Mouse (Mus musculus): Measurements from ENCODE around the gene Bsn.

Gene Bsn

DNA sequence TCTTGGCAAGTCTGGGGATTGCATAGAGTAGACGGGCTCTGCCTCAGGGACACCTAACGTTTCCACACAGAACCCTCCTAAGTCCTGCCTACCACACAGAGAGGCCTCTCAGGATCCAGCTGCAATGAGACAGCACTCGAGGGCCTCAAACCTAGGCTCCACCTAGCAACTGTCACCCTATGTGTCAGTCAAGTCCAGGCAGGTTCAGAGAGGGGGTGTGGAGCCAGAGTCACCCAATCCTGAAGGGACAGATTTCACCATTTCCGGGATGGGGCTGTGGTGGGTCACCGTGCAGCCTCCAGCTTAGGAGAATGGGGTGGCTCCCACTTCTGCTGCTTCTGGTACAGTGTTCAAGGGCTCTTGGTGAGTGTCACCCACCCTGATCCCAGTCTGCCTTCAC lies 110.0 kb downstream of the Bsn start, which contains the start of gene Mst1:
Gene Mst1 (plus strand): TSS at position 269 of the 400 bp plus-strand sequence.
- in situ Hi-C loops (cut with MboI; ENCODE audit: low pct_unique_long_range_greater_than_20kb in 1 of 2, low sequenced_read_pairs in 2 of 2, unreplicated experiment in 1 of 2), result no loop called here

DNA sequence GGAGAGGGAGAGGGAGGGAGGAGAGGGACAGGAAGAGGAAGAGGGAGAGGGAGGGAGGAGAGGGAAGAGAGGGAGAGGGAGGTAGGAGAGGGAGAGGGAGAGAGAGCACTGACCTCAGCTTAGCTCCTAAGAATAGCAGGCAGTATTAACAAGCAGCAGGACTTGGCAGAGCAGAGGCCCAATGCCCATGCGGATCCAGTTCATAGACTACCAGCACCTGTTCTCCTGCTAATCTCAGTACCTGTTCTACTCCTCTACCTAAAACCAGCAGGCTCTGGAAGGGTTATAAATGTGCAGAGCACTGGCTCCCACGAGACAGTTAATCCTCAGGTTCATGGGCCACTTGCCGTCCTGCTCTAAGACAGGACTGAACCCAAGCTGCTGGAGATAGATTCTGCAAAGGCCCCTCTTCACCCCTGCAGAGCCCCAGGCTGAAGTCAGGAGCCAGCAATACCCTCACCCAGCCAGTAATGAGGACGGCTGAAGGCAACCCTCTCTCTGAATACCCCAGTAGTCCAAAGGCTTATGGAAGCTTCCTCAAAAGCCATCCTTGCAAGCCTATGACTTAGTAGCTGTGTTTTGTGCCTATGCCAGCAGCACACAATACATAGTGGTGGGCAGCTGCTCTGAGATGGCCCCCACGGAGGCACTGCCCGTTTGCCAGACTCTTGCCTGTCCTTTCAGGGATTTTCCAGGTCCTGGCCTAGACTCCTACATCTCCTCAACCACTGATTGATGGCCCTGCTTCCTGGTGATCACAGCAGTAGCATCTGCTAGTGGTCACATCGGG lies 116.8 kb downstream of the Bsn start:
- in situ Hi-C loops (cut with MboI; ENCODE audit: low pct_unique_long_range_greater_than_20kb in 1 of 2, low sequenced_read_pairs in 2 of 2, unreplicated experiment in 1 of 2), result no loop called here

DNA sequence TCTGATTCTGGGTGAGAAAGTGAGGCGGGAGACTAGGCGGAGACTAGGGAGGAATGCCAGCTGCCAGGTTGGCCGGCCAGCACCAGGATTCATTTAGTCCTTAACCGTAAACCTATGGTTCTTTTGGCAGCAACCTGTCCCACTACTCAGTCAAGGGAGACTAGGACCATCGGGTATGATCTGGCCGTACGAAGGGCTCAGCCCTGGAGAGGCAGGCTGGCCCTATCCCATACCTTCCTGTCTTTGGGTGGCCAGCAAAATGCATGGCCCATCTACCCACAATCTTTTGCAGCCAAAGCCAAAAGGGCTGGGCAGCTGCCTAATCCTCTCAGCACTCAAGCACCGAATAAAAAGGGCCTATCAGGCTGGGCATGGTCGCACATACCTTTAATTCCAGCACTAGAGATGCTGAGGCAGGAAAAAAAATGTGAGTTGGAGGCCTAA lies 117.7 kb downstream of the Bsn start:
- in situ Hi-C loops (cut with MboI; ENCODE audit: low pct_unique_long_range_greater_than_20kb in 1 of 2, low sequenced_read_pairs in 2 of 2, unreplicated experiment in 1 of 2), result no loop called here

DNA sequence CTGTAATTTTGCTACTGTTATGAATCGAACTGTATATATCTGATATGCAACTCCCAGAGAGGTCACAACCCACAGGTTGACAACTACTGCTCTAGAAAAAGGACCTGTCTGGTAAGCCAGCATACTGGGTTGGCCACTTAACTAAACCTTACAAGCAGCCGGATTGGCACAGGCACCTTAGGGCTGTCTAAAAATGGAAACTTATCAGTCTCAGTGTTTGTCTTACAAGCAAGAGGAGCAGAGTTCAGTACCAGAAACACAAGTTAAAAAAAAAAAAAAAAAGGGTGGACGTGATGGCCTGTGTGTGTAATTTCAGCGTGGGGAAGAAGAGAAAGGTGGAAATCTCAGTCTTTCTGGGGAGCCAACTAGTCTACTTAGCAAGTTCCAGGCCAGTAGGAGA lies 118.4 kb downstream of the Bsn start:
- in situ Hi-C loops (cut with MboI; ENCODE audit: low pct_unique_long_range_greater_than_20kb in 1 of 2, low sequenced_read_pairs in 2 of 2, unreplicated experiment in 1 of 2), result no loop called here

DNA sequence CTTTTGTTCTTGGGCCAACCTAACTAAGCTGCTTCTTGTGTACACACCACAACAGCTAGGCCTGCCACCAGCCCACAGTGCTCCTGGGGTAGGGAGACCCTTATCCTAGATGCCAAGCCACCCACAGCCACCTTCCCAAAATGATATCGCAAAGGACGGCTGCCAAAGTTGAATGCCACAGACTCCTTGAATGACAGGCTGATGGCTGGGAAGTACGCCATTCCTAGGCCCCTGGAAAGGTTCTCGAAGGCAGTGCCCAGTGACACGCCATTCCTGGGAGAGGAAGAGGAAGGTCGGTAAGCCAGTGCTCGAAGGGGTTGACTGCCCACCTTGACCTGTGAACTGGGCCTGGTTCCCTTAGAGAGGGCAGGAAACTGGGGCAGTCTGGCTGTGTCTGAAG lies 120.7 kb downstream of the Bsn start:
- in situ Hi-C loops (cut with MboI; ENCODE audit: low pct_unique_long_range_greater_than_20kb in 1 of 2, low sequenced_read_pairs in 2 of 2, unreplicated experiment in 1 of 2), result loop anchor here (5.0 kb wide), 1 partner anchor 167 kb away; no protein-coding TSS in a partner anchor

DNA sequence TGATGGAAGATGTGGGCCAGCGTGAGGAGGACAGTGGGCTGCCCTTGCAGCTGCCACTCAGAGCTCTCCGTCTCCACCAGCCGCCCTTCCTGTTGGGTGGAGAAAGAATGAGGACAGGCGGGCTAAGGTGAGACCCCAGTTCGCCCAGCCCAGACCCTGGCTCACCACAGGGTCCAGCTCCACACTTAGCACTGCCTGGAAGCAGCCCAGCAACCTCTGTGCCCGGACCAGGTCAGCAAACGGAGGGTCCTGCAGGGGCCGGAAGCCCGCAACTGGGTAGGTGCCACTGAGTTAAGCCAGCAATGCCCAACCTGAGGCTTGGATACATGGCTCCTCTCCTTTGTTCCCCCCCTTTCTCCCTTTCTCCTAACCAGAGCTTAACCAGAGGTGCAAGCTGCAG lies 121.2 kb downstream of the Bsn start:
- in situ Hi-C loops (cut with MboI; ENCODE audit: low pct_unique_long_range_greater_than_20kb in 1 of 2, low sequenced_read_pairs in 2 of 2, unreplicated experiment in 1 of 2), result loop anchor here (5.0 kb wide), 1 partner anchor 167 kb away; no protein-coding TSS in a partner anchor

DNA sequence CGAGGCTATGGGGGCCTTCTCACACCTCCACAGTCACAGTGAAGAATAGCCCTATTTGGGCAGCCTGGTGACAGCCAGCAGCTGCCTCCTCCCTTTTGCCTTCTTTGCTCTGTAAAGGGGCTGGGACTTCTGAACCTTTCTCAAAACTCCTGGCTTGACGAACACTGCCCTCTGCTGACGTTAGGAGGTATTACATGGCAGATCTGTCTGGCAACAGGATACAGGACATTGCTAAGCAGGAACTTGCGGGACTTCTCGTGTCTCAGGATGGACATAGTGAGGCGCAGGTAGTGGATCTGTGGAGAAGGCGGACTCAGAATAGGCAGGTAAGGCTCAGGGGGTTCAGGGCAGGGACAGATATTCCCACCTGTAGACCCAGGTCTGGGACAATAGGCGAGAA lies 122.3 kb downstream of the Bsn start:
- in situ Hi-C loops (cut with MboI; ENCODE audit: low pct_unique_long_range_greater_than_20kb in 1 of 2, low sequenced_read_pairs in 2 of 2, unreplicated experiment in 1 of 2), result loop anchor here (5.0 kb wide), 1 partner anchor 166 kb away; no protein-coding TSS in a partner anchor

DNA sequence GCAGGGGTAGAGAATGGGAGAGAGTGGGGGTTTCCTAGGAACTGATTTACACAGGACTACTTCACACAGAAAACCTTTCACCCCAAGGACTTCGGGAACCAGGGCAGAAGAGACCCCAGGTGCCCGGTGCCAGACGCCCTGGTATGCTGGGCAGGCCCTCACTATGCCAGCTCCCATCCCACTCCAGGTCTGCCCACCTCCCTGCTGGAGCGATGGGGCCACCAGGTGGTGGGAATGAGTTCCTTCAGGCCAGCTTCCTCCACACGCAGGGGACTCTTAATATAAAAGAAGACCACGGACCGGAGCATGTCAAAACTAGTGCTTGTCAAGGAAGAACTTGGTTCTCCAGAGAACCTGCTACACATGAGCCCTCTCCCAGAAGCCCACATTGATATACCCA lies 123.0 kb downstream of the Bsn start:
- in situ Hi-C loops (cut with MboI; ENCODE audit: low pct_unique_long_range_greater_than_20kb in 1 of 2, low sequenced_read_pairs in 2 of 2, unreplicated experiment in 1 of 2), result loop anchor here (5.0 kb wide), 1 partner anchor 165 kb away; no protein-coding TSS in a partner anchor

DNA sequence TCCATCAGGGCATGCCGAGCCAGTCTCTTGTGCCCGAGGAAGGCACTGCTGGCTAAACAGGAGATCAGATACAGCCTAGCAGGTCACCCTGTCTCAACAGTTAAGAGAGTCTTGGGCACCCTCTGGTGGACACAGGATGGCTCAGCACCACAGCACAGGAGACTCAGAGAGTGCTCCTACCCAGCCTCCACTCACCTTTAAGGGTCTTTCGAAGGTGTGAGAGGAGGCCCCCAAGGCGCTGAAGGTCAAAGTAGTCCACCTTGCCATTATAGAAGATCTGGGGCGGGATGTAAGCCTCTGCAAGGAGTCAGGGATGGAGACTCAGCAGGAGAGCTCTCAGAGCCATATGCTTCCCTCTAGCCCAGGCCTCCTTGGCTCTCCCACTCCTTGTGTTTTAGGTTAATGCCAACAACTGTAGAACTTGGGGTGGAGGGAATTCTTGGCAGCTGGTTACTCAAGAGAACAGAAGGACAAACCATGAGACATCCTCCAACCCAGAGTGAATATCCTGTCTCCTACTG lies 124.6 kb downstream of the Bsn start:
- in situ Hi-C loops (cut with MboI; ENCODE audit: low pct_unique_long_range_greater_than_20kb in 1 of 2, low sequenced_read_pairs in 2 of 2, unreplicated experiment in 1 of 2), result loop anchor here (5.0 kb wide), 1 partner anchor 163 kb away; no protein-coding TSS in a partner anchor

DNA sequence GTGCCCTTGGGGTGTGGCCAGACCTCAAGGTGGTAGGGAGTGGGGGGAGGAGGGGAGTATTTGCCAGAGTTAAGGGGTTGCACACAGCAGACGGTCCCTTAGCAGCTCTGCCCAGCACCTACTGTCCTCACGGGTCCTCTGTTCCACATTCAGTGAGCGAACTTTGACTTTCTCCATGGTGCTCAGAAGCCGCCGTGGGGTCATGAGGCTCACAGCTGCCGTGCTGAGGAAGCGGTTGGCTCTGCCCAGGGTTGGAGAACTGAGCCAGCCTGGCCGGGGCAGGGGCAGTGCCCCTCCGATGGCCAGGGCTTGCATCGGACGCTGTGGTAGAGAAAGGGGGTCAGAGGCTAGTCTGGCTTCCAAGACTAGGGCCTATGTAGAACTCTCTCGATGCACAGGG lies 126.8 kb downstream of the Bsn start:
- in situ Hi-C loops (cut with MboI; ENCODE audit: low pct_unique_long_range_greater_than_20kb in 1 of 2, low sequenced_read_pairs in 2 of 2, unreplicated experiment in 1 of 2), result no loop called here

DNA sequence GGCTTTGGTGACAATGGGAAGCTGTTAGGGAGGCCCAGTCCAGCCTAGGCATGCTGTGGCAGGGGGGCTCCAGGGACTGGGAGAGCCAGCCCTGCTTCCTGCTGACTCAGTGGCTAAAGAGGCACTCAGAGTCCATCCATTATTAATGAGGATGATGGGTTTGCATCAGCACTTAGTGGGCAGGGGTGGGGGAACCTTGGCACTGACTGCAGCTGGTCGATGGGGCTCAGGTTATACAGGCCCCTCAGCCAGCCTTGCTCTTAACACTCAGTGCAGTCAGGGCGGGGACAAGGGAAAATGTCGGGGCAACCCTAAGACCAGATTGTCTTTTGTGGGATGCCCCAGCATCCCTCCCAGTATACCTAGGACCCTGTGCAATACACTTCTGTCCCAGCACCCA lies 128.0 kb downstream of the Bsn start:
- in situ Hi-C loops (cut with MboI; ENCODE audit: low pct_unique_long_range_greater_than_20kb in 1 of 2, low sequenced_read_pairs in 2 of 2, unreplicated experiment in 1 of 2), result no loop called here

DNA sequence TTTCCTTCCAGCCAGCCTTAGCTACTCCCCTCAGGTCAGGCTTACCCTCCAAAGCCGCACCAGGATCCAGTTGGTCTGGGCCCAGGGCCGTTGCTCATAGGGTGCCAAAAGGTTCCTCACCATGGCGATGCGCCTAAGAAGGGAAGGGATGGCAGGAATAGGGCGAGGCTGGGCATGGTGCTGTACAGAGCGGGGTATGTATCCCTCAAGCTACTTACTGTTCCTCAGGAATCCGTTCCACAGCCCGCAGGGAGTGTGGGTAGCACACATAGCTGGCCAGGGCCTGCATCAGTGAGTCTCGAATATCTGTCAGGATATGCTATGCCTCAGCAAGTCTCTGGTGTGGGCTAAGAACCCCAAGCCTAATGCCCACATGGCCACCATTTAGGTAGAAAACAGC lies 131.9 kb downstream of the Bsn start:
- in situ Hi-C loops (cut with MboI; ENCODE audit: low pct_unique_long_range_greater_than_20kb in 1 of 2, low sequenced_read_pairs in 2 of 2, unreplicated experiment in 1 of 2), result no loop called here

DNA sequence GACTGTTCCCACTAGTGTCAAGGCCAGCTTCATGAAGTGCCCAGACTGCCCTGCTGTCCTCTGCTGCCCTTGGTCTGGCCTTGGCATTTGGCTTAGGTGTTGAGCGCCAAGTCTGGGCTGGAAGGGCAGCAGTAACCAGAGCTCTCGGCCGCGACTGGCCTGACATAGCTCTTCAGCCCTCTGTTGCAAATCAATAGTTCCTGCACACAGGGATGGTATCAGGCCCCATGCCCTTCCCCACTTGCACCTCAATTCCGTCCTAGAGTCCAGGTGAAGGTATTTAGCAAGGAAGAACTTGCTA lies 133.0 kb downstream of the Bsn start:
- in situ Hi-C loops (cut with MboI; ENCODE audit: low pct_unique_long_range_greater_than_20kb in 1 of 2, low sequenced_read_pairs in 2 of 2, unreplicated experiment in 1 of 2), result no loop called here

DNA sequence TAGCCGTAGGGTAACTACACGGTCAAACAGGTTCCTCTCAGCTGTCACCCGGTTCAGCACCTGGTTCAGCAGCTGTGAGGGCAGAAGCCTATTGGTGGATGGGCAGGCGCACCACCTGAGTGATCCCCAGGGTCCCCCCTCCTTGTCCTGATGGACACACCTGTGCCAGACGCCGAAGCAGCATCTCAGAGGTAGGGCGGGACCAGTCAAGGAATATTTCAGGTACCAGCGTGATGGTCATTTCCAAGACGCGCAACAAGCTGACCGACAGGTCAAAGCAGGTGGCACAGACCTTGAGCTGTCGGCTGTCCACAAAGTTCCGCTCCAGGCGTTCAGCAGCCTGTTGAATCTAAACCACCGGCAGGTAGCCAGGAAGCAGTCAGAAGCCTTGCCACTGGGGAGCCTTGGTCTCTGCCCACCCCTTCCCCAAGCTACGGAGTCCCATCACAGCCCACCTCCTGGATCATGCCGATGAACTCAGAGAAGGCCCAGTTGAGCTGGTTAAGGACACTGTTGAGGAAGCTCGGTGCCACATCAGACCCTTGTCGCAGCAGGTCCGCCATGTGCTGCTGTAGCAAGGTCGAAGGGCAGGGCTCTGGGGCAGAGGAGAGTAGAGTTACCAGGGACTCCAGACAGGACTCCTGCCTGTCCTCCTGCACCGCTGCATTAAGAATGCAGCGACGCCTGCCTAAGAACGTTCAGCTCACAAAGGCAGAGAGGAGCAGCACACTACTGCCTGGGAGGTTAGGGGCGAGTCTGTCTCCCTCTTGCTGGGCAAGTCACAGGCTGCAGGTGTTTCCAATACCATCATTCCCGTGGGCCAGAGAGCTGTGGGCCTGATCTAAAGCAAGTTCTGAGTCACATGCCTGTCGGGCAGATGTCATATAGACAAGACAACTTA lies 133.6 kb downstream of the Bsn start:
- in situ Hi-C loops (cut with MboI; ENCODE audit: low pct_unique_long_range_greater_than_20kb in 1 of 2, low sequenced_read_pairs in 2 of 2, unreplicated experiment in 1 of 2), result no loop called here

DNA sequence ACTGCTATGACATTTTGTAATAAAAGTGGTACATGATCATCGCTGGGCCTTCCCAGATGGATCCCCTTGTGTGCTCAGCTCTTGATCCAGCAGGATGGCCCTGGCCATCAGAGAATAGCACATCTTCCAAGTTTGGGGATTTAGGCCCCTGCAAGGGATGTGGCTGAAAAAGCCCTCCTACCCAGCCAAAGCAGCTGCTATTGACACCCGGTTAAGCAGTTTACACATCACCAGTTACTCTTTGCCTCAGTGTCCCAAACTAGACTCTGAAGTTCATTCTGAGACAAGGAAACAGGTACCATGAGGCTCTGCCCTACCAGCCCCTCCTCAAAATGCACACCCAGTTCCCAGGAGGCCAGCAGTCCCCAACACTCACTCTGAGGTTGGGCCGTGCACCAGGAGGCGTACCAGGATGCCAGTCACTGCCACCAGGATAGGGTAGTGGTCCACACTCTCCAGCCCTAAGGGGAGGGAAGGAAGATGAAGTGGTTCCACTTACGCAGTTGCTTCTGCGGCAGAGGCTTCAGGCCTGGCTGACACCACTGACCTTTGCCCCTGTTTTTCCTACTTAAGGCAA lies 134.4 kb downstream of the Bsn start:
- in situ Hi-C loops (cut with MboI; ENCODE audit: low pct_unique_long_range_greater_than_20kb in 1 of 2, low sequenced_read_pairs in 2 of 2, unreplicated experiment in 1 of 2), result no loop called here

DNA sequence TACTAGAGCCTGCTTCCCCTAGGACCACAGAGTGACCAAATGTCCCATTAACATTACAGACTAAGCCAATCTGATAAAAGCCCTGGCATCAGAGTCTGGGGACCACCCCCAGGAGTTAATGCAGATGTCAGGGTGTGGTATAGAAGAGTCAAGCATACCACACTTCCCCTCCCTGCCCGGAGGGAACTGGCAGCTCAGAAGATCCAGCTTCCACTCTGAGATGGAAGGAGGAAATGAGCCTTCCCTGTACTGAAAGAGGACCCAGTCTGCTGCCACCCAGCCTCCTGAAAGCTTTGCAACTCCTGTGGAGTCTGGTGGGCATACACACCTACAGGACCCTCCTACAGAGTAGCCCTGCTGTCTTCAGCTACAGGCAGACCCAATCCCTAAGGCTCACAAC lies 135.1 kb downstream of the Bsn start:
- in situ Hi-C loops (cut with MboI; ENCODE audit: low pct_unique_long_range_greater_than_20kb in 1 of 2, low sequenced_read_pairs in 2 of 2, unreplicated experiment in 1 of 2), result no loop called here

DNA sequence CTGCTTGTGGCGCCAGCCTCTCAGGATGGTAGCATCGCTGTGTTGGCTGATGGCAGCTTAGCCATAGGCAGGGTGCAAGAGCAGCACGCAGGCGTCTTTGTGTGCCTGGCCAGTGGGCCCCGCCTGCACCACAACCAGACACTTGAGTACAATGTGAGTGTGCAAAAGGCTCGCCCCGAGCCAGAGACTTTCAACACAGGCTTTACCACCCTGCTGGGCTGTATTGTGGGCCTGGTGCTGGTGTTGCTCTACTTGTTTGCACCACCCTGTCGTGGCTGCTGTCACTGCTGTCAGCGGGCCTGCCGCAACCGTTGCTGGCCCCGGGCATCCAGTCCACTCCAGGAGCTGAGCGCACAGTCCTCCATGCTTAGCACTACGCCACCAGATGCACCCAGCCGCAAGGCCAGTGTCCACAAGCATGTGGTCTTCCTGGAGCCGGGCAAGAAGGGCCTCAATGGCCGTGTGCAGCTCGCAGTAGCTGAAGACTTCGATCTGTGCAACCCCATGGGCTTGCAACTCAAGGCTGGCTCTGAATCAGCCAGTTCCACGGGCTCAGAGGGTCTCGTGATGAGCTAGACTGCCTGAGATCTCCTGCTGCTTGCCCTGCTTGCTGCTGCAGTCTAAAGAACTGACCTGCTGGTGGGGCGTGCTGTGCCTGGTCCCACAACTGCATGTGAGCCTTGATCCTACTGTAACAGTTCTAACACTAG lies 135.7 kb downstream of the Bsn start:
- in situ Hi-C loops (cut with MboI; ENCODE audit: low pct_unique_long_range_greater_than_20kb in 1 of 2, low sequenced_read_pairs in 2 of 2, unreplicated experiment in 1 of 2), result no loop called here

DNA sequence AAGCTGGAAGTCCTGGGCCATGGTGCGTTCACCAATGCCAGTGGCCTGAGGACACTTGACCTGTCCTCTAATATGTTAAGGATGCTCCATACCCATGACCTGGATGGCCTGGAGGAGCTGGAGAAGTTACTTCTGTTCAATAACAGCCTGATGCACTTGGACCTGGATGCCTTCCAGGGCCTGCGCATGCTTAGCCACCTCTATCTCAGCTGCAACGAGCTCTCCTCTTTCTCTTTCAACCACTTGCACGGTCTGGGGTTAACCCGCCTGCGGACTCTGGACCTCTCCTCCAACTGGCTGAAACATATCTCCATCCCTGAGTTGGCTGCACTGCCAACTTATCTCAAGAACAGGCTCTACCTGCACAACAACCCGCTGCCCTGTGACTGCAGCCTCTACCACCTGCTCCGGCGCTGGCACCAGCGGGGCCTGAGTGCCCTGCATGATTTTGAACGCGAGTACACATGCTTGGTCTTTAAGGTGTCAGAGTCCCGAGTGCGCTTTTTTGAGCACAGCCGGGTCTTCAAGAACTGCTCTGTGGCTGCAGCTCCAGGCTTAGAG lies 136.4 kb downstream of the Bsn start:
- in situ Hi-C loops (cut with MboI; ENCODE audit: low pct_unique_long_range_greater_than_20kb in 1 of 2, low sequenced_read_pairs in 2 of 2, unreplicated experiment in 1 of 2), result no loop called here
